Mouse (Mus musculus) spleen, postnatal 10 days (tissue): ENCODE data around the gene Rnf20.
"Not testable (repeated sequence)": the region's sequence is repeated elsewhere in the genome, so short reads cannot be mapped to it uniquely, and the experiment has no call there.

Experiments used
- DNase-seq, 2 experiments: peaks; one replicate each; pipeline ENCODE4 v3.0.0; 2021 to 2022; ENCODE audit warnings: low spot score in 2 of 2

Rnf20 gene

DNA sequence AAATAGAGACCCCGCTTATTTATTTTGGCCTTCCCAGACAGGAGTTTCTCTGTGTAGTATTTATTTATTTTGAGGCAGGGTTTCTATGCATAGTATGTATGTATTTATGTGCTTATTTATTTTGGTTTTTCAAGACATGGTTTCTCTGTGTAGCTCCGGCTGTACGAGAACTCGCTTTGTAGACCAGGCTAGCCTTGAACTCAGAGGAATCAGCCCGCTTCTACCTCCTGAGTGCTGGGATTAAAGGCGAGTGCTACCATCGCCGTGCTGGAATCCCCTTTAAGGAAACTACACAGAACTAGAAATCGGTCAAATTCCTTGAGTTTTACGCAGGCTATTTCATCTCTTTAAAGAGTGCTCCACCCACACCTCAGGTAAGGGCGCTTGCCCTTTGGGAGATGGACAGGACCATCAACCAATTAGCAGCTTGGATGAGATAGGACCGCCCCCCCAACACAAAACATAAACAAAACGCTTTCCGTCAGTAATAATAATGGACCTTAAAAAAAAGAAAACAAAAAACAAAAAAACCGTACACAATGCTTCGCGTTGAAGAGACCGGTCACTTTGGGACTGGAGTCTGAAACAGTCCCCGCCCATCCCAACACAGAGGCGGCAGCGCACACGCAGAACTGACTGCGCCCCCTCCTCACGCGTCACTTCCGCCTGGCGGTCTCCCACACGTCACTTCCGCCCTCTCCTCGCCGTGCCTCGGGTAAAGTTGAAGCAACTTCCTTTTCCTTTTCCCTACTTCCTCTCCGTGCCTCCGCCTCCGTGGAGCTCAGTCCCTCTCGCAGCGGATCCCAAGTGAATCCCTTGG, at the start of gene Rnf20:
TSS of gene Rnf20 (plus strand) at position 688 of the 820 bp plus-strand sequence.
- DNase-seq: peak; percentile 92 to 95

DNA sequence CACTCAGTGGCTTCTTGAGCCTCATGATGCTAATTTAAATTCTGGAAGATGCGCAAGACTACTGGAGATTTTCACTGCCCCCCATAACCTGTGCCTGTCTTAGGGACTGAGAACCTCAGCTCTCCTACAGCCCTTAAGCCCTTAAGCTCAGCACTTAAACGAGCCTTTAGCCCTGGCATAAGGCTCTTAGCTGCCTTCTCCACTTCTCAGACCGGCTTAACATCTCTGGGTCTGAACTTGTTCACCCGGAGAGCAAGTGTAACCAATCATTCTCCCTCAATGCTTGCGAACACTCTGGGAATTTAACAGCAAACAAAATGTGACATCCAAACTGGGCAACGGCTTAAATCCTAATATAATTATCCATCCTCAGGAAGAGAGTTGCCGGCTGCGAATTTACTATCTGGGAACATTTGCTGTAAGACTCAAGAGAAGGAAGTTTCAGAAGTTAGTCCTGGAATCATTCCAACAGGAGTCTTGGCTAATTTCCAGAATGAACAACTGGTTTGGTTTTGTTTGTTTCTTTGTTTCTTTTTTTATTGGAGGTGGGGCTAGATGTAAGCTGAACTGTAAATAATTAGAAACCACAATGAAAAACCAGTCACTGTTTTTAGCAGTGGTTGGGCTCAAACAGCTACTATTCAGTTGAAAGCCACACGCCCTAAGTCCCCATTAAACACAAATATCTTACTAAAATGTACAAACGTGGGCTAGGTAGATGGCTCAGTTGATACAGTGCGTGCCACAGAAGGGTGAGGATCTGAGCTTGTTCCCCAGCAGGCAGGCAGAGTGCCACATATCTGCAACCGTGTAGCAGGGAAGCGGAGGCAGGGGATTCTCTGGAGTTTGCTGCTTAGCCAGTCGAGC, 47.6 kb upstream of the Rnf20 start:
- DNase-seq: no peak

- no peak for DNase-seq
Measured at GRCm38 (mm10) chr4:49585524-49586101, 46.2 kb upstream of the Rnf20 start.

DNA sequence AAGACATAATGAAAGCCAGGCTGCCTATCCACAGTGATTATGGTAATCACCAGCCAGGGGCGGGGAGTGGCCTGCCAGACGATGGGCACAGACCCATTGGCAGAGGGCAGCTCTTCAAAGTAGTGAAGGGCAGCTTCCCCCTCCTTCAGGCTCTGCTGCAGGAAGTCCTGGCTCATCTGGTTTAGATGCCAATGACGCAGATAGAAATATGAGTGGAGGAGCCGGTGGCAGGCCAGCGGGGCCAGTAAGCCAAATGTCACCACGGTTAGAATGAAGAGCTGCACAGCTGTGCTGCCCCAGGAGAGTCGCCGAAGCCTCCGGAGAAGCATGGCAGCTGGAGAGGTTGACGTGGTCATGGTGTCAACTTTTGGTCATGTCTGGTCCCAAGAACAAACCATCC, 45.0 kb upstream of the Rnf20 start:
- no peak for DNase-seq

DNA sequence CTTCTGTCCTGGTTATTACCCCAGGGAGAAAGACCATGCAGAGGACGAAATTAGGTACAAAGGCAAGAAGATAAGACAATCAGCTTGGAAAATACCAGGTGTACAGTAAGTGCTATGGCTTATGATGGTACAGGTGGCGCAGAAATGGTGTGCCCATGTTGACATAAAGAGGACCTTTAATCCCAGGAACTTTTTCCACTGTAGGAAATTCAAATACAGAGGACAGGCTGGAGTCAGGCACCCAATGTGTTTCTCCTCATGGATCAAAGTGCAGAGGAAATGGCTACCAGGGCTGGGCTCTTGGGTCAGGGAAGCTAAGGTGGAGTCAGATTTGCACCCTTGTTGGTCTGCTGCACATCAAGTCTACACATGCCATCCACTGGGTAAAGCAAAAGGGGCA, 41.7 kb upstream of the Rnf20 start:
- no peak for DNase-seq

GRCm38 (mm10) chr4:49596846-49597182, 35.0 kb upstream of the Rnf20 start:
- DNase-seq: no peak

DNA sequence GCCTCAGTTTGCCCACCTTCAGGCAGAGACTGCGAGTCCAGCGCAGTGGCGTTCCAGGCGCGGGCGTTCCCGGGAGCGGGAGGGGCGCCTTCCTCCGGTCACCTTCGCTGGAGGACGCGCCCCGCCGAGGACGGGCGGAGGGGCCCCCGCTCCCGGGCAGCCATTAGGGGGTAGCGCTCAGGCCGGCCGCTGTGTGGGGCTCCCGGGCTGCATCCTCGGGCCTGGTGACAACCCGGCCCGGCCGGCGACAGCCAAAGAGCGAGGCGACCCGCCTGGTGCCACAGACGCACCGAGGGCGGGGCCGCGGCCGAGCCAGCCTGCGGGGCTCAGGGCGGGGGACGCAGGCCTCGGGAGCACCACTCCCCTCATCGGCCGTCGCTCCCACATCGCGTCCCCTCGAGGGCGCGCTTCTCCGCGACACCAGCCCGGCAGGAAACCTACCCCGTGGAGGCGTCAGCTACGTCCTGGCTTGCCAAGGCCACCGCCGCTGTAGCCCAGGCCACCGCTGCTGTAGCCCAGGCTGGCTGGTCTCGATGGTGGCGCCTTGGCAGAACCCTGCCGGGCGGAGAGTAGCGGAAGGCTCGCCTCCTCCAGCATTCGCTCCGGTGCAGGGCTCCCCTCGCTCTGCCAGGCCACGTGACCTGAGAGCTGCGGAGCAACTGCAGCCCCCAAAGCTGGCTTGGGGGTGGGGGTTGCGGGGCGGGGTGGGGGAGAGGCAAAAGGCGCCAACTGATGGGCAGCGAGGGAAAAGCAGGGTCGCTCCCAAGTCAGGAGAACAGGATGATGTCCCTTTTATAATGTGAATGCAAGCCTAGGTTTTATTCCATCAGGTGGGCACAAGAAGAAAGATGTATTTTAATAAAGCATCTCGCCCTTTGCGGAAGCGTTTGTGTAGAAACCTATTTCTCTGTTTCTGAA, 34.4 kb upstream of the Rnf20 start, which contains the start of gene Tmem246:
TSS of gene Tmem246 (minus strand) at position 694 of the 918 bp plus-strand sequence.
- peak; percentile 68 to 73 for DNase-seq

DNA sequence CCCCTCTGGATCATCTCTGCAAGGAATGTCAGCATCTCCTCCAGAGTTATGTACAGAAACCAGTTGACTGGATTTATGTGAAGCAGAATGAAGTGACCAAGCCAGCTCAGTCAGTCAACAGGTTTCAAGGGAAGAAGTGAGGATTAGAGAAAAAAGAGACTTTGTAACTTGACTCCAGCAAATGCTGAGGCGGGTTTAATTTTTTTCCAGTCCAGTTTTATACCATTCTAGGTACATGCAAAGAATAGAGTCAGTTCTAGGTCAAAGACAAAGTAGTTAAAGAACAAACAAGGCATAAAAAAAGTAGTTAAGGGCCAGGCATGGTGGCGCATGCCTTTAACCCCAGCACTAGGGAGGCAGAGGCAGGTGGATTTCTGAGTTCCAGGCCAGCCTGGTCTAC, 28.6 kb upstream of the Rnf20 start:
- no peak for DNase-seq

DNA sequence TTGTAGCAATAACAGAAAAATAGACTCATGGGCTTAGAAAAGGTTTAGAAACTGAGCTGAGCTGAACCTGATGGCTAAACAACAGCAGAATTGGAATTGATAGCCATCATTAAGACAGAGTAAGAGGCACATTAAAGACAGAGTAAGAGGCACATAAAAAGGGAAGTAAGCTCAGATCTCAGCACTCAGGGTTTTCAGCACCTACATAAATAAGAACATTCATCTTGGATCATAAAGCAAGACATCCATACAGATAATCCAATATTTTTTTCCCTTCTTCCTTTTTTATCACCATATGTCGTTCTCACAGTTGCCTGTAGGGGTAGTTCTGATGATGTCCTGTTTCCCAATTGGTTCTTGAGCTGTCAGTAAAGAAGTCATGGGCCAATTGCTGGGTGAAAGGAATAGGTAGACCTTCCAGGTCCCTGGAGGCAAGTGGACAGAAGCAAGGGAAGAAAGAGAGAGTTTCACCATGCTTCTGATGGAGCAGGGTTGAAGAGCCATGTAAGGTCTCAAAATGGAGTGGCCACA, 27.7 kb upstream of the Rnf20 start:
- no peak for DNase-seq

- no peak for DNase-seq
Measured at GRCm38 (mm10) chr4:49604616-49605015, 27.2 kb upstream of the Rnf20 start.

DNA sequence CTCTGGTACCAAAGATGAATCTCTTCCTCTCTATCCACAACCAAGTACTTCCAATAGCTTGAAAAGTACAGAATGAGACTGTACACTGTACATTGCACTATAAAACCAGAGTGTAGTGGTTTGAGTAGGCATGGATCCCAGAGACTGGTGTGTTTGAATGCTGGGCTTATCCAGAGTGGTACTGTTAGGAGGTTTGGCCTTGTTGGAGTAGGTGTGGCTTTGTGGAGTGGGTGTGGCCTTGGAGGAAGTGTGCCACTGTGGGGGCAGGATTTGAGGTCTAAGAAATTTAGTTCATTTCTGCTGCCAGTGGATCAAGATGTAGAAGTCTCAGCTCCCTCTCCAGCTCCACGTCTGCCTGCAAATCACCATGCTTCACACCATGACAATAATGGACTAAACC, 26.3 kb upstream of the Rnf20 start:
- DNase-seq: no peak

GRCm38 (mm10) chr4:49616924-49617323, 14.9 kb upstream of the Rnf20 start:
- no peak for DNase-seq

GRCm38 (mm10) chr4:49619861-49620260, 11.9 kb upstream of the Rnf20 start:
- DNase-seq: not testable (repeated sequence)

DNA sequence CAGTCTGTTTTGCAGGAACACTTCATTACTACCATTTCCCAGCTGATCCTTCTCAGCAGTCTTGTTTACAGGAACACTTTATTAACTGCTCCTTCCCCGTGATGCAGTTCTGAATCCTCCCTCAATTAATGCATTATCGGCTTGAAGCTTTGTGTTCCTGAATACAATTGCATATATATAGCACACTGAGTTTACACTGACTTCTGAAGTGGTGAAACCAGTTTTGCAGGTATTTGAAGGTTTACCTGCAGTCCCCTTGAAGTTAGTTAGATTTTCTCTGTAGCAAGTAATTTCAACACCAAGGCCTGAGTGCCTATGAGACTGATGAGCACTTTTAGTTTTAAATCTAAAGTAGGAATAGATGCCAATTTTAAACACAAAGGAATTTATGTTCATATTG, 9.5 kb upstream of the Rnf20 start:
- DNase-seq: no peak

GRCm38 (mm10) chr4:49623916-49624315, 7.9 kb upstream of the Rnf20 start:
- no peak for DNase-seq

DNA sequence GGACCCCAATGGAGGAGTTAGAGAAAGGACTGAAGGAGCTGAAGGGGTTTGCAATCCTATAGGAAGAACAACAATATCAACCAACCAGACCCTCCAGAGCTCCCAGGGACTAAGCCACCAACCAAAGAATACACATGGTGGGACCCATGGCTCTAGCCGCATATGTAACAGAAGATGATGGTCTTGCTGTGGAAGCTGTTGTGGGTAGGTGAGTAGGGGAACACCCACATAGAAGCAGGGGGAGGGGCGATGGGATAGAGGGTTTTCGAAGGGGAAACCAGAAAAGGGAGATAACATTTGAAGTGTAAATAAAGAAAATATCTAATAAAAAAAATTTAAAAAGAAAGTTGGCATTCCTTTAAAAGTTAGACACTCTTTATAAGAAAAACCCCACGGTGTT, 6.8 kb upstream of the Rnf20 start:
- not testable (repeated sequence) for DNase-seq

GRCm38 (mm10) chr4:49626973-49627372, 4.8 kb upstream of the Rnf20 start:
- peak; percentile 64 to 83 for DNase-seq

DNA sequence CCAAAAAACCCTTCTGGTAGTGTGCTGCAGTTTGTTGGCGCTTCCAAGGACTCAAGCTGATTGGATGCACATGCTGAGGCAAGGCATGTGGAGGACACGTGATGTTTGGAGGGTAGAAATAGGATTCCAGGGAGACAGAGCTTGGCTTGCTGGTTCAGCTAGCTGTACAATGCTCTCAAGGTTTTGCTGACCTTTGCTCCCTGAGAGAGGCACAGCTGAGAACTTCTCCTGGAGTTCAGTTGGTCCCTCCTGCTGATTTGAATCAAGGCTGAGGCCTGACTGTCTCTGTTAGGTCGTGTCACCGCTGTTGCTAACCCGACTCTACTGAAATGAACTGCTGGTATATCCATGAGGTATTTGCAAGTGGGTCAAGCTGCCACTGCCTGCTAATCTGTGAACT, 2.9 kb upstream of the Rnf20 start:
- no peak for DNase-seq

DNA sequence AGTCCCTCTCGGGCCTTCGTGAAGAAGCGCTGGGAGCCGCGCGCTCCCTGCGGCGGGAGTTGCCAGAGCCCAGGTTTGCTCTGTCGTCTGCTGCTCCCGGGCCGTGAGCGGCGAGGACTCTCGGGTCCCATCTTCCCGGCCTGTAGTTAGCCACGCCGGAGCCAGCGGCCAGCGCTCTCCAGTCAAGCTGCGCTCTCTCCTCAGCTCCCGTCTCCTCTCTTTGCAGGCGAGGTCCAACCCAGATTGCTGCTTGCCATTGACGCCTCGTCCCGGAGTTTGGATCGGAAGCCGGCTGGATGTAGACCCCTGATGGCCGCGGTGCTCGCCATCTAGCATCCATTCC, 304 bp downstream of the Rnf20 start:
- no peak for DNase-seq

GRCm38 (mm10) chr4:49637821-49638220, 6.0 kb downstream of the Rnf20 start:
- no peak for DNase-seq

GRCm38 (mm10) chr4:49639913-49640312, 8.1 kb downstream of the Rnf20 start:
- DNase-seq: no peak
